Mouse (Mus musculus): ENCODE data around the gene Hist1h2bg.

GRCm38 (mm10) chr13:23585029-23585441 is 13.8 kb downstream of the Hist1h2bg start:
- no peak for TF ChIP-seq GATA1 (IDR thresholded peaks at IDR 0.05; ENCODE audit: low read length)
- no peak for TF ChIP-seq TAL1 (IDR thresholded peaks at IDR 0.05; ENCODE audit: low read length)

Data from erythroblast, embryonic 14.5 days (primary cell).